Mouse (Mus musculus) ovary, adult 18-20 months (tissue): ENCODE results near the gene Gm11444.

Experiments used
- DNase-seq: peaks from one replicate; pipeline ENCODE4 v3.0.0; 2022; ENCODE audit warnings: low spot score, mixed read lengths

Gene Gm11444

DNA sequence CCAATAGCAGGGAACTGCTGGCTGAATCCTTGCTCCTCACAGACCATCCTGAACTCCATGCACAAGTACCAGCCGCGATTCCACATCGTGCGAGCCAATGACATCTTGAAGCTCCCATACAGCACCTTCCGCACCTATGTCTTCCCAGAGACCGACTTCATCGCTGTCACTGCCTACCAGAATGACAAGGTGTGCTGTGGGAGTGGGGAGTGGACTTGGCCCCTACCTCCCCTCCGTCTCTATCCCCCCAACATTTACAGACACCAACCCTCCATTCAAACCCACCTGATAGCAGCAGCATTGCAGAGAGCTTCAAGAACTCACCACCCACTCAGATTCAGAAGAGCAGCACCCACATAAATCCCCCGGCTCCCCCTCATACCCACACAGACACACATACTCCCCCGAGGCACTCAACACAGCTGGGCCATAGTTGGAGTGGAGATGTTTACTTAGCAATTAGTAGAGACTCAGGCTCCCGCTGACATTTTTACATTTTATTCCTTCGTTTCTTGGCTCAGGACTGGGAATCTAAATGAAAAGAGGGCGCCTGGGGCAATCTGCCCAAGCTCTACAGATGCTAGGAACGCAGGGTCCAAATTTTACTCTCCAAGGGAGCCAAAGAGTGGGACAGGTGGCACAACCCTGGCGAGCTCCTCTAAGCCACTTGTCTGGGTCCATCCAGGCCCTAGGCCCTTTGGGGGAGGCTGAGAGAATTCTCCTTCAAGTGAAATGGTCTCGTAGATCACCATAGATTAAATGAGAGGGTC is 14.2 kb downstream of the Gm11444 start:
- no peak for DNase-seq

DNA sequence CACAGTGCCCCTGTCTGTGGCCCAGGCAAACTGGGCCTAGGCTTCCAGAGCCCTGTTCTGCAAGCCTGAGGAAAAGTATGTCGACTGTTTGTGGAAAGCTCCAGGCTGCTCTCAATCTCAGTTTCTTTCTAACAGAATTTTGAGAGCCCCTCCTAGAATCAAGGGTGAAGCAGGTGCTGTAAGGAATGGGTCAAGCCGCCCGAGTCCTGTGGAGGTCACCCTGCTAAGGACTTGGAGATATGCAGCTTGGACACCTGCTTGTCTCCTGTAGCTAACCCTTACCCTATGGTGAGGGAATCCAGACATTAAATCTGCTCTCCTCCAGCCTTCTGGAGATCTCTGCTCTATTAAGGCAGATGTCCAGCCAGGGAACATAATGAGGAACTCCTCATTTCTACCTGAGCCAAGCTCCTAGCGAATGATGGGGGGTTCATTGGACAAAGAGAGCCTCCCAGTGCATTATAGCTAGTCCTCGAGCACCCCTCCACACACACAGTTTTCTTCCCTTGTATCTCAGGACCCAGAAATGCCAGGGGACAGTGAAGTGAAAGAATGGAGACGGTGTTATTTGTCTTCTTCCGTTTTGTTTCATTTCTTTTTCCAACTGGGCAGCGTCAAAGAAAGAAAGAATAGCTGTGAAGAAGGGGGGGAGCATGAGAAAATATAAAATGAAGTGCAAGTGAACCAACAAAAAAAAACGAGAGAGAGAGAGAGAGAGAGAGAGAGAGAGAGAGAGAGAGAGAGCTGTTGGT is 15.0 kb downstream of the Gm11444 start:
- no peak for DNase-seq

DNA sequence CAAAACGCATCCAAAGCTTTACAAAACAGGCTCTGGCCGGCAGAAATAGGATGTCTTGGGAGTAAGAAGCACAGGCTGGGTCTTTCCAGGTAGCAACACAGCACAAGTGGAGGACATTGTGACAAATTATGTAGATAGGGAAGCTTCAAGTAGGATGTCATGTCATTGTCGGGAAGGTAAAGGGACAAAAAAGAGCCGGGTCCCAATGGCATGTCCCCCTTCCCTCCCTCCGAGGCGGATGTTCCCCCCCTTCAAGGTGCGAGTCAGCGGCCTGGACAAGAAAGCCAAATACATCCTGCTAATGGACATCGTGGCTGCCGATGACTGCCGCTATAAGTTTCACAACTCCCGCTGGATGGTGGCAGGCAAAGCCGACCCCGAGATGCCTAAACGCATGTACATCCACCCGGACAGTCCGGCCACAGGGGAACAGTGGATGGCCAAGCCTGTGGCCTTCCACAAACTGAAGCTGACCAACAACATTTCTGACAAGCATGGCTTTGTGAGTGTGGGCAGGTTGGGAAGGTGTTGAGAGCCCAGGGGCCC is 15.7 kb downstream of the Gm11444 start:
- DNase-seq, result no peak

DNA sequence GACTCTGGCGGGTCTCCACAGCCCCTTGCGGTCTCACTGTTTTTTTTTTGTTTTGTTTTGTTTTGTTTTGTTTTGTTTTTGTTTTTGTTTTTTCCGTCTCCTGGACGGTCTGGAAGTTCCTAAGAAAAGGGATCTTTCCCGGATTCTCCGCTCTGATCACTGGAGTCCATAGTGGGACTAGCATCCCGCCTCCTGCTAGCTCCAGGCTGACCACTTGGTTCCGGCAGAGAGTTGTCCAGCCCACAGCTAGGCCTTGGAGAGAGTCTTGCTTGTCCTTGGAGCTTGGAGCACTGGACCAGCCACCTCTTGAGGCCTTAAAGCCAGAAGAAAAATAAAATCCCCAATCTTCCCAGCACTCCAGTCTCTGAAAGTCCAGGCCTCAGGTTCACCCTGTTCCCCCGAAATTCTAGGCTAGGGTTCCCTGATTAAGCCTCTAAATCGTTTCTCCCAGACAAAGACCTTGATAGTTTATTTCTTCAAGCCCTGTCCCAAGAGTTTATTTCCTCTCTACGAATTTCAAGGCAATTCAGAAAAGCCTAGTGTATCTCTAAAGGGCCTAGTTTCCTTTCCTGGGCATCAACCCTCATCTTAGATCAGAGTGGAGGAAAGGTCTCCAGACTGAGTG is 16.3 kb downstream of the Gm11444 start:
- no peak for DNase-seq

DNA sequence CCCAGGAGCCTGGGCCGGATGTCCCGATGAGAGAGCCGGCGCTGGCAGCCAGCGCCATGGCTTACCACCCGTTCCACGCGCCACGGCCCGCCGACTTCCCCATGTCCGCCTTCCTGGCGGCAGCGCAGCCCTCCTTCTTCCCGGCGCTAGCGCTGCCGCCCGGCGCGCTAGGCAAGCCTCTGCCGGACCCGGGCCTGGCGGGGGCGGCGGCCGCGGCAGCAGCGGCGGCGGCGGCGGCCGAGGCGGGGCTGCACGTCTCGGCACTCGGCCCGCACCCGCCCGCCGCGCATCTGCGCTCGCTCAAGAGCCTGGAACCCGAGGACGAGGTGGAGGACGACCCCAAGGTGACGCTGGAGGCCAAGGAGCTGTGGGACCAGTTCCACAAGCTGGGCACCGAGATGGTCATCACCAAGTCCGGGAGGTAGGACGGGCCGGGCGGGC is 17.0 kb downstream of the Gm11444 start:
- no peak for DNase-seq

DNA sequence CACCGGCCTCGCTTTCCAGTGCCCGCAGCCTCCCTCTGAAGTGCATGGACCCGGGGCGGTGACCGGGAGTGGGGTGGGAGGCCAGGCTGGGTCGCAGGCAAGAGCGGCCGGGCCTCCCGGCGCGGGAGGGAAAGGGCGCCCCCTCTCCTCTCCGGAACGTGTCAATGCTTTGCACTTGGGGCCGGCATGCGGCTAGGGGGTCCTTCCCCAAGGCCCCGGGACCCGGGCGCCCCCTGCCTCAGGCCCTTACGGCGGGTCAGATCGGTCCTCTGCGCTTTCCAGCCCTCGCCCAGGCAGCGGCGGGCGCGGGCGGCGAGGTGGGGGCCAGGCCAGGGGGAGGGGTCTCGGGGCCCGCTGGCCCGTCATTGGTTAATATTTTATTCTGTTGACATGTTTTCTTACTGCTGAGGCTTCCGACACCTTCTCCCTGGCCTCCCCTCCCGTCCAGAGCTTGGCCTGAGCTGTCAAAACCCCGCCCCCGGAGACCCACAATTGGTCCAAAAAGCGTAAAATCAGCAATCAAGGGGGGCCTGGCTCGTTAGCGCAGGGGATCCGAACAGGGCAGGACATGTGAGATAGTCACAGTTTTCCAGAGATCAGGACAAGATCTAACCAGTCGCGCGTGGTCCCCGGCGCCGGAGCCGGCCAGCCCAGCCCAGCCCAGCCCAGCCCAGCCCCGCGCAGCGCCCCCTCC is 17.8 kb downstream of the Gm11444 start, which contains the start of gene Tbx2:
TSS of gene Tbx2 (plus strand) at position 321 of the 694 bp plus-strand sequence.
- DNase-seq, result peak; percentile 85

DNA sequence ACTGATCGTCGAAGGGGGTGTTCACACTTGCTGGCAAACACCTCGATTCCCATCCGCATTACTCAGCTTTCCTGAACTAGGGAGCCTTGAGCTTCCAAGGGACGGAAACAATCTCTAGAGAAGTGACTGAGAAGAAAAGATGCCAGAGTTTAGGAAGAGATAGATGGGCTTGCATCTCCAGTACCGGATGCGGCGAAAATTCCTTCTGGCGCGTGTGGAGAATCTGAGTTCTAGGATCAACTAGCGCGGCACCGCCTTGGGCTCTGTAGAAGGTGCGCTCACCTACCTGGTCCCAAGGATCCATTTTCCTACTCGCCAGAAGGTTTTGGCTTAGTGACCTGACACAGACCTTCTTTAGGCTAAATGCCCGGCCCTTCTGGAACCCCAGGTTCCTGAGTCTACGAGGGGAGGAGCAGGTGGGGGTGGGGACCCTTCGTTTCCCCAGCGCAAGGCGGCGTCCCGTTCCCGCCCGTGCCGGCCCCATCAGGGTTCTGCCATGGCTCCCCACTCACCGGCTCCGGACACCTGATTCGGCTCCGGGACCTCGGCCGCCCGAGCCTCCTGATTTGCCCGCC is 18.4 kb downstream of the Gm11444 start:
- no peak for DNase-seq

DNA sequence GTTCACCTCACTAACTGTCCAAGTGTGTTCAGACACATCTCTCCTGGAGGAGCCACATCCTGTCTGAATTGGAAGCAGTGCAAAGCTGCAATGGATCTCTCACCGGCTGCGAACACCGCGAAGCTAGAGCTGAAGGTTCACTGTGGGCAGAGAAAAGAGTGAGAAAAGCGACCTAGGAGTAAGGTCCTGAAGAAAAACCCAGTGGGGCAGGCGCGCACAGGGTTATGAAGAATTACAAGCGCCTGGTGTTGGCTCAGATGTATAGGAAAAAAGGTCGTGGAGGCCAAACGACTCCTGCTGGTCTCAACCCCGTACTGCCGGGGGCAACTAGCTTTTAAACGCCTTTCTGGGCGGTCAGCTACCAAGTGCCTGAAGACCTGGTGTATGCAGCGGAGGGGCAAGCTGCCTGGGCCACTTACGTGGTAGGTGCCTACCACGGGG is 19.2 kb downstream of the Gm11444 start:
- DNase-seq, result no peak

DNA sequence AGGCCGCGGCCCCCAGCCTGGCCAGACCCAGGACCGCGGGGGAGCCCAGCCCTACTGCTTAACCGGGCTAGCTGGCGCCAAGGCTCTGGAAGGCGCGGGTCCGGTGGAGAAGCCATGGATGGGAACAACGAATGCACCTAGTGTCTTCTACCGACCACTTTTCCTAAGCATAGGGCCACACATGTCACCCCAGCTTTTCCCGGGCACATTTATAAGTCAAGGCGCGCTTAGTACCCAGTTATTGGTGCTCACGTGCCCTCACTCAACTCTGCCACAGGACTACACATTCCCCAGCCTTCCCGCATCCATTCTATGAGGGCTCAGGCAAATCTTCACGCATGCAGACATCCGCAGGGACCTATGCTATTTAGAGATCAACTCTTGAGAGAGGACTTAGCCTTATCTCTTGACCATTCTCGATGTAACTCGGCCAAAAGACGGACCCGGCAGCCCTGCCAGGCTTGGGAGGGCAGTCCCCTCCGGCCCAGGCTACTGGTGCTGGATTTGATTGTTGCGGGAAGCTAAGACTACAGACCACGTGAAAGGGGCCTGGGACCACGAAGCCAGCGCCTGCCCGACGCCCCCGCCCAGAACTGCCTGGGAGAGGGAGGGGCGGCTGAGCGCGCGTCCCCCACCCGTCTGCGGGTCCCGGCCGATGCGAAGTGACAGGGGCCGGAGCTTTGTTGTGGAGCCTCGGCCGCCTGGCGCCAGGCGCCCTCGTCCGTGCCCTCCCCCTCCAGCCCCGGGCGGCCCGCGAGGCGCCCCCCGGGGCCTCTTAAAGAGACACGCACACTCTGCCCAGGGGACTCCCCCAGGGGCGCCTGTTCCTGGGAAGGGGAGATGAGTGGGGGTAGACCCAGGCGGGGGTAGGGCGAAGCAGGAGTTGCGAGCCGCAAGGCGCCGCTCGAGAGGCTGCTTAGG is 20.4 kb downstream of the Gm11444 start:
- DNase-seq, result no peak

DNA sequence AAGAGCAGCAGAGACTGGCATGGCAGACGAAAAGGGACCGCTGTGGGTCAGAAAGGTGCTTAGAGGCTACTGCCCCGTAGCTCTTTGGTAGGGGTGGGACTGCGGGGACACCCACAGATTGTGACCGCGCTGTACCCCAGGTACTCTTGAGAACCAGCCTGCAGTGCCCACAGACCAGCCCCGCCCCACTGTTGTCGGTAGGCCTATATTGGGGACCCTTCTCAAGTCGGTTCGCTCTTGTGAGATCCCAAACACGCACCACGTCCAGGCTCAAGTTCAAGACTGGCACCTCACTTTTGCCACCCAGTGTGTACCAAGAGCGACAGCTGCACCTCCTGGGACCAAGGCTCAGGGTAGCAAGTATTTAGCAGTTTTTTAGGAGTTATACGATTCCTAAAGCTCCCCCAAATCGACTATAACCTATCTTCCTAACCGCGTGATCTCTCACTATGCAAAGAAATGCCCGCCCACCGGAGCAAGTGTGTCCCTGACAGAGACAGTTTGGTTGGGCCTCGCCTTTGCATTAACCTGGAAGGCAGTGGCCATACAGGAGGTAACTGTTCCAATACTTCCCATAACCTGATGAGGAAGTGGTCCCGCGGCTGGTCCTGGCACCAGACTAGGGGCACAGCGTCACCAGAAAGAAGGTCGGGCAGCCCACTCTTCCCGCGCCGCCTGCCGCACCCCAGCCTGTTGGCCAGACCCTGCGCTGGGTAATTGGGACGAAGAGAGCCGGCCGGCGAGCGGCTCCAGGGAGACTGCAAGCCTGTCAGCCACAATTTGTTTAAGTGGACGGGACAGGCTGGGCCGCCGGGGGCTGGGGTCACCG is 21.2 kb downstream of the Gm11444 start:
- DNase-seq, result no peak

DNA sequence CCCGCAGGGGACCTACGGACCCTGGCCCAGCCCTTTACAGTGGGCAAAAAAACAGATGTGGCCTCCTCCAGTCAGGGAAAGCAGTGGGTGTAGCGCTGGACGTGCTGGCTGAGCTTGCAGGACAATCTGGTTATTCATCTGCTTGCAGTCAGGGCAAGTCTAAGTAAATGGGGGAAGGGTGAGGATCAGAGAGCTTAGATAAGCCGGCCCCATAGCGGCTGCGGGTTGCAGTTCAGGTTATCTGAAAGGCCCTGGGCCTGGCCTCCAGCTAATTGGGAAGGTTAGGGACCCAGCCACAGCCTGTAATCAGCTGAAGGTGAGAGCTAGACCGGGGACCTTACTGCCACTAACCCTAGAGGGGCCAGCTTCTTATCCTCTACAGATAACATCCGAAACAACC is 22.8 kb downstream of the Gm11444 start:
- DNase-seq, result no peak

DNA sequence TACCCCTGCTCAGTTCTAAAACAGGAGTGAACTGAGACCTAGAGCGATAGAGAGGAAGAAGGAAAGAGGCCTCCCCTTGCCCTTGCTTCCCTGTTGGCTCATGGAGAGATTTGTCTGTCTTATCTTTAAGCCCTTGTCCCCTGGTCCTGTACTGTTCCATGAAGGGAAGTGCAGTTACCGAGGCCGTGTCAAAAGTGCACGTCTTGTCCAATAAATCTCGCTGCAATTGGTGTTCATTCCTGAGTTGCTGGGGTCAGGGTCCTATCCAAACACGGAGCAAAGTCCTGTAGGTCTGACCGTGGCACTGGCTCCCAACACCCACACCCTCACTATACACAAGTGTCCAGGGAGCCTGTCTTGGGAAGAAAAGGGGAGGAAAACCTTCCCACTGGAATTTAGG is 24.3 kb downstream of the Gm11444 start:
- DNase-seq, result no peak

DNA sequence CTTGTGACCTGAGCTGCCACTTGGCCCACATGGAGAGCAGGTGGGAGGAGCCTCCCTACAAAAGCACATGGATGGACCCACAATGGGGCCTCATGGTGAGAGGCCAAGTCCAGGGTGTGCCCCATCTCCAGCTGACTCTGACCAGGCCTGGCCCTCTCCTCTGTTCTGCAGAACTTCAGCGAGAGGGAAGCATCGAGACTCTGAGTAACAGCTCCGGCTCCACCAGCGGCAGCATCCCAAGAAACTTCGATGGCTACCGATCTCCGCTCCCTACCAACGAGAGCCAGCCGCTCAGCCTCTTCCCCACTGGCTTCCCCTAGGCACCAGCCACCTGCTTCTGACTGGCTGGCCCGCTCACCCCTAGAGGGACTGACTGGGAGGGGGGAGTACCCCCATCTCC is 25.1 kb downstream of the Gm11444 start:
- no peak for DNase-seq

DNA sequence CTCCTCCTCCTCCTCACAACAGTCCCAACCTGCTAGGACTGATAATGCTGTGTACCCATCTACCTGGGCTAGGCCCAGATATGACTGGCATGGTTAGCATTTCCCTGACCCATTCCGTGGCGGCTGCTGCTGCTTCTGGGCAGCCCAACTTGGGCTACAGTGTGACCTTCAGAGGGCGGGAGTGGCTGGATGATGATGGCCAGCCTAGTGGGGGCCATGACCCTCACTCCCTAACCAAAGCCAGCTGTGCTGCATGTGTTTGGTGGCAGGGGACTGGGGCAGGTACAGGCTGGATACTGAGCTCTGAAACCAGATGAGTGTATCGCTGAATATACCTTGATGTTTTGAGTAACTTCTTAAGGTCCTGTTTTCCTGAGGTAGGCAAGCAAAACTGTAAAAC is 26.3 kb downstream of the Gm11444 start:
- DNase-seq, result no peak

DNA sequence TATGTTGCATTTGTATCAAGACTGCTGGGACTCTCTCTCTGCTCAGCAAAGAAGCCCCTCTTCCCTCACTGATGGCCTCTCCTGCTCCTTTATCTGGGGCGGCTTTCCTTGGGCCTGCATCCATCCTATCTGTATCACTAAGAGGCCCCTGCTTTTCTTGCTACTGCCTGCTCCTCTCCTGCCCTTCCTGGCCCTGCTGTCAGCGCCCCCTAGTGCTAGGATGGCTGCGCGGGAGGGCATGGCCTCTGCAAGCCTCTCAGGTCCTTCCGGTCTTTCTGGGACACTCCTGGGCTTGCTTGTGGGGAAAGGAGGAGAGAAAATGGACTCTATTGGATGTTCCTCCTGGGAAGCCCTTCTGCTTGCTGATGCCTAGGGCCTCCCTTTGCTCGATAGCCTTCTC is 27.0 kb downstream of the Gm11444 start:
- no peak for DNase-seq

DNA sequence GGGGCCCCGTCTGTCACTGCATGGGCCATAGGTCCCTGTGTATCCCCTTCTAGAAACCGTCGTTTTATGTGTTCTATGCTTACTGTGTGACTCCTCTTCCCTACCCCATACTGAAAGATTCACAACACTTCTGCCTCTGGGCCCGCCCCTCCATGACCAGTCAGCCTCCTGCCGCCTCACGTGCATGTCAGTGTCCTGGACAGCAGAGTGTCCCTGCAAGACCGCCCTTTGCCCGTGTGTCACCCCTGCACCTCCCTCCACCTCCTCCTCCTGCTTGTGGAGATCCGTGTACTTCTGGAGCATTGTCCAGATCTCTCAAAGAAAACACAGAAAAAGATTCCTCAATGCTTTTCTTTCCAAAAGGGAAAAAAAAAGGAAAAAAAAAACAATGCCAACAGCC is 28.5 kb downstream of the Gm11444 start:
- DNase-seq, result no peak

DNA sequence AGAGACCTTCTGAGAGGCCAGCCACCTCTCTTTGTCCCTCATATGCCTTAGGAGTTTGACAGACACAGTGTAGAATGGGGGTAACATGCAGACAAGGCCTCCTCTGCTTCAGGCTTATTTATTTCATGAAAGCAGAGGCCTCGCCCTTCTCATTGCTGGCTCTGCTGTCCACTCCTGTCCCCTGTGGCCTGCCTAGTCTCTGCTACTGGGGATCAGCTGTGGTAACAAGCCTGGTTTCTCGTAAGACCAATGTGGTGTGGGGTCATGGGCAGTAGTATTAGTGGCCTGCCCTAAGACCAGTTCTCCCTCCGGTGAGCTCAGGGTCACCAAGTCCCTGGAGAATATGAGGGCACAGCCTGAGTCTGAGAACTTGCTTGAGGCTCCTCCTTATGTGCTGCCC is 29.2 kb downstream of the Gm11444 start:
- no peak for DNase-seq

DNA sequence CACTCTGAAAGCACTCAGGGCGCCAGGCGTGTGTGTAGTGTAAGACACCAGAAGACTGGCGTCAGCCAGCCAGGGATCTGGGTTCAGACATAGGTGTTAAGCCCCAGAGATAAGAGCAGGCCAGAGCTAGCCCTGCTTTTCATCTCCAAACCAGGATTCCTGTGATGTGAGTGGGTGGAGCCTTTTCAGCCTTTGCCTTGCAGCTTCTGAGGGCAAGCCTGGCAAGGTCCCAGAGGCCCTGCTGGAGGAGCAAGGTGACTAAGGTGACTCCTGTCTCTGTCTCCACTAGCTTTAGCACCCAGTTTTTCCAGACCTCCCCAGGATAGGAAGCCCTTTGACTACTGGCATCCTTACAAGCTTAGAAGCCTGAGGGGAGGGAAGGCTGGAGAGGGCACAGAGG is 31.7 kb downstream of the Gm11444 start:
- DNase-seq, result no peak

DNA sequence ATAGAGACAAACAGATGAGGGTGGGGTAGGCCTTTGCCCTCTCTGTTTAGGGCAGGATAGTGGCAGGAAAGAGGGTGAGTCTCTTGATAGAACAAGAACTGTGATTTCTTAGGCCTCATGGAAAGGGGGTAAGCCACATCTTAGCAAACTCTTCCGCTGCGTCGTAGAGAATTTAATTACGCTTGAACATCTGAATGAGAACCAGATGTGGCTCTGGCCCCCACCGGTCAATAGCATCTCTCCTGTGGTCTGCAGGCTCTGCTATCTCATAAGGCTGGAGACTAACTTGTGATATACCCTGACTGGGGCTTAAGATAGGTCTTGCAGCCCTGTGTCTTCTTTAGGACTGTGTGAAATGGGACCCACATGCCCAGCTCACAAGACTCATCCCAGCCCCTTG is 33.7 kb downstream of the Gm11444 start:
- no peak for DNase-seq

DNA sequence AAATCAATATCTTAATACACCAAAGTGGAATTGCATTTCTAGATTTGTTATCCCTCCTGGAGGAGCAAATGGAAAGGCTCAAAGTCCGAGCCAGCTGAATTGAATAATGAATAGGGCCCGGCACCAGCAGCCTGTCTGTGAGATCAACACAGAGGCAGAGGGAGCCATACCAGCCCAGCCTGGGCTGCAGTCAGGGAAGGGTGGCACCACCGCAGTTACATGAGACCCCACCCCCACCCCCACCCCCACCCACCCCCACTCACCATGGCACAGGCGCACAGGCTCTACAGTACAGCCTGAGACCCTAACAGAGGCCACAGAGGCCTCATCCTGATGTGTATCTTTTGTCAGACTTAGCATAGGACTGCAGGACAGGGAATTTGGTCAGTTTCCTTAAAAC is 35.5 kb downstream of the Gm11444 start:
- no peak for DNase-seq
